Mouse (Mus musculus) megakaryocyte, embryonic 14.5 days (primary cell): ENCODE results near the gene Ppil3.

Experiments
- FLI1 ChIP-seq: IDR thresholded peaks from 2 replicates; pipeline ENCODE4 v1.6.1; 2012; ENCODE audit warnings: low read length, inconsistent platforms, mixed read lengths
- GATA1 ChIP-seq: IDR thresholded peaks from 3 replicates; pipeline ENCODE4 v1.6.1; 2012; ENCODE audit warnings: mixed read lengths, low read length, inconsistent platforms, borderline replicate concordance

DNA sequence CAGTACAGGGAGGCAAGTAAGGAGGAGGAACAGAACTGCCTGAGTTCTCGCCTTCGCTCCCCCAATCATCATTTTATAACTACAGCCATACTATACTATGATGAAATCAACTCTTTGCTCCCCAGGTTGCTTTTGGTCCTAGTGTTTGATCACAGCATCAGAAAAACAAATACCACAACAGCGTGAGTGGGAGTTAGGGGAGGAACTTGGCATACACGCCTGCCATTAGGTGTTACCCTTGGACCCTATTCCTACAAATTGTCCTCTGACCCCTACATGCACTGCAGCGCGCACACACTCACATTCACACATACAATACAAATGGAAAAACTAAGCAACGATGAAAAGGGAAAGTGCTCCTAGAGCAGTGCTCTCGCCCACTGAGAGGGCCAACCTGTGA, 30.4 kb upstream of the Ppil3 start:
- TF ChIP-seq GATA1 (no peak), FLI1 (no peak)
